Mouse (Mus musculus): Measurements from ENCODE around the gene Gins2. TPM values are rescaled to one million over a fixed set of nuclear protein-coding genes. Genes with fewer than 3 reads are reported as not detected.

Gins2 gene
- total RNA-seq, 2 experiments from 2014 or later: 0.80 TPM; not detected in 1

DNA sequence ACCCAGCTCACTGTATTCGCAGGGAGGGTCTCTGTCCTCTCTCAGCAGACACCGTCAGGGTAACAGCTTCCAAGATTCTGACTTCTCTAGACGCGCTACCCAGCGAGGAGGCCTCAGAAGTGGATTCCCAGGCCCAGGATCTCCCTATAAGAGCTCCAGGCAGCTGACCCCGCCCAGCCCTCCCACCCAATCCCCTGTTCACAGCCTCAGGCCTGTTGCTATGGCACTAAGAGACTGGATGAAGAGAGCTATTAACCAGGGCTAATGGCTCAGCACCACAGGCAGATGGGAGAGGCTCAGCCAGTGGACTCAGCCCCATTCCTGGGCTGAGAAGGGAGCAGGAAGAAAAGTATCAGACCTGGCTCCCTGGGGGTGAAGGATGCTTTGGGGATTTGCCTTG lies 13.6 kb upstream of the Gins2 start:
- no peak for DNase-seq (ENCODE audit: low spot score)

DNA sequence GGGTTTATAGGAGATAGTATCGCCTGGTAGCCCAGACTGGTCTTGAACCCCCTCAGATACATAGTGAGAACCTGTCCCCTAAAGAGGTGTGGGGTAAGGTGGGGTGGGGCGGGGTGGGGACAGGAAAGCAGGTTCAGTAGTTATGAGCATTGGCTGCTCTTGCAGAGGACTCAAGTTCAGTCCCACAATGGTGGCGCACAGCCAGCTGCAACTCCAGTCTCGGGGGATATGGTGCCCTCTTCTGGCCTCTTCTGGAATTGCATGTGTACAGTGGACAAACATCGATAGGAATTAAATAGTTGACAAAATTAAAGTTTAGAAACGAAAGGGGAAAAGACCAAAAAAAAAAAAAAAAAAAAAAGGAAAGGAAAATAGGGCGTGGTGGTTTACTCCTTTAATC lies 10.4 kb upstream of the Gins2 start:
- DNase-seq (ENCODE audit: low spot score): peak; percentile 84

GRCm38 (mm10) chr8:120598579-120598978 lies 9.5 kb upstream of the Gins2 start:
- no peak for DNase-seq (ENCODE audit: low spot score)

DNA sequence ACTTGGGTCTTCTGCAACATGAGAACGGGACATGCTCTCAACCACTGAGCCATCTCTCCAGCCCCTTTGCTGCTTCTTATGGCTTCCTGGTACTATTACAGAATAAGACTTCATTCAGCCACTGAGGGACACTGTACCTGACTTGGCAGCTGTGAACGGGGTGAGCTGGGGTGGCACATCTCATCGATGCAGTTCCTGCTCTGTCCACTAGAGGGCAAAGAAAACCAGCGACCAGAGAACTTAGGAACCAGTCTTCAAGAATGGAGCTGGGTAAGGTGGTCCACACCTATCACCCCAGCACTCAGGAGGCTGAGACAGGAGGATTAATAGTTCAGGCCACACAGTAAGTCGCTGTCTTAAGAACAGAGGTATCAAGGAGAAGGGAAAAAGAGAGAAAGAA lies 6.9 kb upstream of the Gins2 start:
- DNase-seq (ENCODE audit: low spot score): peak; percentile 49

GRCm38 (mm10) chr8:120594571-120594970 lies 5.5 kb upstream of the Gins2 start:
- DNase-seq (ENCODE audit: low spot score): no peak

DNA sequence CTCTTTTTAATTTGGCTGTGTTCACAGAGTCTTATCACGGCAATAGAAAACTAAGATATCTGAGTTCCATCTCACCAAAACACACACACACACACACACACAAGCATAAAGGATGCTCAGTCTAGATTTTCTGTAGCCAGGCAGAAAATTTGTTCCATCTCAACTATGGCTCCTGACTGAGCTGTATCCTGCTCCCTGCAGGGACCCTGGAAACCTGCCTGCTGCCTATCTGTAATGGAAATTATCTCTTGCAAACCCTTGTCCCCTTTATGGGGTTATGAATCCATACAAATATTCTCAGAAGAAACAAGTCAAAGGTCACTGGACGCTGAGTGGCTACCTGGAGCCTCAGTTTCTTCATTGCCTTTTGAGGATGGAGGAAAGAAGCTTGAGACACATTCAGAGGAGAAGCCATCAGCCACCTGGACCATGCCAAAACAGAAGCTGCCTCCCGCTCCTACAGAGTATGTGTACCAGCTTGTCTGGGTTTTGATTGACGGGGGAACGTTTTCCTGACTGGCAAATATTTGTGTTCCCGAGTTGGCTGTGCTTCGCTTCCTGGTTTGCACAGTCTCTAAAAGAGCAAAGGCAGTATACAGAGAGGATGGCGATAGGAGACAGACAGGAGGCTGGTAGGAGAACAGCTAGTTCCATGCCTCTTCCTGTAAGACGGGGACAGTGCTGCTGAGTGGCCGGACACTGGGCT lies 2.6 kb upstream of the Gins2 start:
- DNase-seq (ENCODE audit: low spot score): no peak

- DNase-seq (ENCODE audit: low spot score): no peak
Observed at GRCm38 (mm10) chr8:120589921-120590320, 817 bp upstream of the Gins2 start.

- DNase-seq (ENCODE audit: low spot score): no peak
Observed at GRCm38 (mm10) chr8:120585521-120585920, 3.6 kb downstream of the Gins2 start.

- no peak for DNase-seq (ENCODE audit: low spot score)
Observed at GRCm38 (mm10) chr8:120581811-120582210, 7.3 kb downstream of the Gins2 start.

DNA sequence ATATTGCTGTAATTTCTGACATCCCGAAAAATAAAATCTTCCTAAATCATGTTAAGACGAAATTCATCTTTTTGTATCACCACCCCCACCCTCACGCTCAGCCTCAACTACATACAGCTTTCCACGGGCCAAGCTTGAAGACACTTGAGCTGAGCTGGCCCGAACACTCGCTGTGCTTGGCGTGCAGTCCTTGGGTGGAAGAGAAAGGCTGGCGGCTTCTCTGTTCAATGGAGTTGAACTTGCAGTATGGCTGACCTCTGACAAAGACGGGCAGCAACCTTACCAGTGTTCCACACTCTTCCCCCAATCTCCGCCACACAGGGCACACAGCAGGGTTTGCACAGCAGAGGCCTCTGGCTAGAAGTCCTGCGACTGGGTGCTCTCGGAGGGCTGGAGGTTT lies 7.8 kb downstream of the Gins2 start:
- DNase-seq (ENCODE audit: low spot score): no peak

GRCm38 (mm10) chr8:120580336-120581000 lies 8.6 kb downstream of the Gins2 start:
- DNase-seq (ENCODE audit: low spot score): no peak

- no peak for DNase-seq (ENCODE audit: low spot score)
Observed at GRCm38 (mm10) chr8:120577821-120578220, 11.3 kb downstream of the Gins2 start.

- no peak for DNase-seq (ENCODE audit: low spot score)
Observed at GRCm38 (mm10) chr8:120575801-120576200, 13.3 kb downstream of the Gins2 start.

- DNase-seq (ENCODE audit: low spot score): no peak
Observed at GRCm38 (mm10) chr8:120574941-120575340, 14.2 kb downstream of the Gins2 start.

GRCm38 (mm10) chr8:120573866-120574265 lies 15.2 kb downstream of the Gins2 start:
- no peak for DNase-seq (ENCODE audit: low spot score)

- DNase-seq (ENCODE audit: low spot score): no peak
Observed at GRCm38 (mm10) chr8:120572534-120572933, 16.6 kb downstream of the Gins2 start.

GRCm38 (mm10) chr8:120571561-120571960 lies 17.5 kb downstream of the Gins2 start:
- no peak for DNase-seq (ENCODE audit: low spot score)

DNA sequence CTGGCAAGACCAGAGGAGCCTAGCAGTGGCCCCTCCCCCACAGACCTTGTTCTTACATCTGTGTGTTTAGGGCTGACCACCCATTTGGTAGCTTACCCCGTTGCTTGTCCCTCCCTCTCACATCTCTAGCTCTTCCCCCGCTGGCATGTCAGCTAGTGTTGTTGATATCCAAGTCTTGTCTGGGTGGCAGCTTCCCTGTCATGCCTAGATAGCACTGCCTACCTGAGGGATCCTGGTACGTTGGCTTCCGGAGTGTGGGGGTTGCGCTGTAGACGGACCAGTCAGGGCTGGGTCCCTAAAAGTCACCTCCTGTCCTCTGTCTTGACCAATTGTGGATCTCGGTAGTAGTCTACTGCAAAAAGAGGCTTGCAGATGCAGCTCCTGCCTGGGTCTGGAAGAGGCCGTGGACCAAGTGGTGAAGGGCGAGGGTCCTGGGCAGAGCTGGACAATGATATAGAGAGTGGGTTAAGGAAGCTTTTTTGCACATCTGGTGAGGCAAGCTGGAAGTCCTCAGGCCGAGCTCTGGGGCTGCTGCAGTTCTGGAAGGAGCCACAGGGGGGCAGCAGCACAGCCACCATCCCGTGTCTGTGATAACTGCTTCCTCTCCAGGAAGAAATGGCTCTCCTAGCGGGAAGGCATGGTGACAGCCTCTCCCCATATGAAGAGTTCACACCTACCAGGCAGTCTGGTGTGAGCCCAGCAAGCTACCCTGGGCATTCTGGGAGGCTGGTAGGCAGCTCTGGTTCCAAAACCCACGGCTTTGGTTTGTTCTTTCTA lies 19.0 kb downstream of the Gins2 start:
- DNase-seq (ENCODE audit: low spot score): peak; percentile 69

DNA sequence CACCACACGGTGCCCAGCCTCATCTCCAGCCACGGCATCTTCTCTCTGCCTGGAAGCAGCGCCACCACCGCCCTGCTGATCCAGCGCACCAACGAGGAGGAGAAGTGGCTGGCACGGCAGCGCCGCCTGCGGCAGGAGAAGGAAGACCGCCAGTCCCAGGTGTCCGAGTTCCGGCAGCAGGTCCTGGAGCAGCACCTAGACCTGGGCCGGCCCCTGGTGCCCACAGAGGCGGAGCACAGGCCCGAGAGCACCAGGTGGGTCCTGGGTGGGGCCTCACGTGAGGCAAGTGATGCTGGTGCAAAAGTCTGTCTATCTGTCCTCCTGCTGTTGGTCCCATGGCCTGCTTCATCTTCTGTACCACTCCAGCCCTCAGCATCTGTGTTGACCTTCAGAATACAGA lies 20.0 kb downstream of the Gins2 start:
- no peak for DNase-seq (ENCODE audit: low spot score)

- no peak for DNase-seq (ENCODE audit: low spot score)
Observed at GRCm38 (mm10) chr8:120568164-120568798, 20.8 kb downstream of the Gins2 start.

- DNase-seq (ENCODE audit: low spot score): no peak
Observed at GRCm38 (mm10) chr8:120567731-120568130, 21.4 kb downstream of the Gins2 start.

DNA sequence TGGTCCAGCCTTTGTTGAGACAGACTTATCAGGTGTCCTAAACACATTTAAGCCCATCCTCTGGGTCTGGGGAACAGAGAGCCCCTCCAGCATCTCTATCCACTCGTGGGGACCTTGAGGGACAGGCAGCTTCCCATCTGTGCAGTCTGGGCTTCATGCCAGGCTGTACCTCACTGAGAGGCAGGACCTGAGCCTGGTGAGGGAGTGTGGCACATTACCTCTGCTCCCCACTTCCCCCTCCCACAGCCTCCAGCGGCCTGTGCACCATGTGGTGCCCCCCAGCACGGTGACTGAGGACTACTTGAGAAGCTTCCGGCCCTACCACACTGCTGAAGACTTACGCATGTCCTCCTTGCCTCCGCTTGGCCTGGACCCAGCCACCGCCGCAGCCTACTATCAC lies 22.4 kb downstream of the Gins2 start:
- DNase-seq (ENCODE audit: low spot score): no peak

Measured in gastrocnemius, adult 18-20 months (tissue).